Mouse (Mus musculus) heart, postnatal 14 days (tissue): ENCODE measurements around the gene Gm45140. TPM values are rescaled to one million over a fixed set of nuclear protein-coding genes. Genes with fewer than 3 reads are reported as not detected.
A peak's percentile ranks its signal among the peaks of the same experiment; 100 is the strongest.

Source experiments
- DNase-seq, 2 experiments: peaks; one replicate each; pipeline ENCODE4 v3.0.0; 2021 to 2022
- intact Hi-C: fragments of 180-260 bp; cut with DNase I; formaldehyde crosslinking; loops from one replicate; pipeline ENCODE4 v1.15.1; 2025
- total RNA-seq, 2 experiments: library from RNA; stranded (reverse); gene quantifications; 2 replicates each; pipeline ENCODE4 v1.2.3; 2021

The Gm45140 gene
- total RNA-seq, 2 experiments from 2014 or later = 0.55 to 1.5 TPM

GRCm38 (mm10) chr6:87748078-87748477 lies 87.5 kb downstream of the Gm45140 start:
- DNase-seq = no peak
- intact Hi-C loops = no loop called here

GRCm38 (mm10) chr6:87746849-87747248 lies 88.7 kb downstream of the Gm45140 start:
- peak; percentile 70 to 76 for DNase-seq

GRCm38 (mm10) chr6:87746059-87746458 lies 89.5 kb downstream of the Gm45140 start:
- DNase-seq = peak in 1 of 2 experiments; percentile 53
- intact Hi-C loops = no loop called here

More at GRCm38 (mm10) chr6:87746849-87747248, 88.7 kb downstream of the Gm45140 start:
- intact Hi-C loops = no loop called here

GRCm38 (mm10) chr6:87745301-87745700 lies 90.3 kb downstream of the Gm45140 start:
- no peak for DNase-seq
- intact Hi-C loops = no loop called here

- no peak for DNase-seq
- intact Hi-C loops = no loop called here
These were observed 91.0 kb downstream of the Gm45140 start for GRCm38 (mm10) chr6:87744632-87745031.

GRCm38 (mm10) chr6:87743281-87743680 lies 92.3 kb downstream of the Gm45140 start:
- intact Hi-C loops = no loop called here
- peak in 1 of 2 experiments; percentile 21 for DNase-seq

GRCm38 (mm10) chr6:87742804-87743203 lies 92.8 kb downstream of the Gm45140 start:
- no peak for DNase-seq

GRCm38 (mm10) chr6:87741978-87742377 lies 93.6 kb downstream of the Gm45140 start:
- intact Hi-C loops = no loop called here
- no peak for DNase-seq

More at GRCm38 (mm10) chr6:87742804-87743203, 92.8 kb downstream of the Gm45140 start:
- intact Hi-C loops = no loop called here

GRCm38 (mm10) chr6:87740496-87740895 lies 95.1 kb downstream of the Gm45140 start:
- DNase-seq = no peak
- intact Hi-C loops = no loop called here

GRCm38 (mm10) chr6:87739898-87740297 lies 95.7 kb downstream of the Gm45140 start:
- DNase-seq = no peak
- intact Hi-C loops = no loop called here

Other genes starting within 250 kb of the Gm45140 start
- under 1 TPM; 0.50 to 0.63 TPM for gene Prokr1, start 245.1 kb downstream of the Gm45140 start, total RNA-seq
- 1 to 10 TPM; 2.4 to 2.6 TPM for gene Aplf, start 163.6 kb downstream of the Gm45140 start, total RNA-seq
- gene Efcc1, start 104.9 kb downstream of the Gm45140 start, total RNA-seq = 1 to 10 TPM; 3.1 to 3.2 TPM
- gene Gp9, start 57.7 kb downstream of the Gm45140 start, total RNA-seq = 1 to 10 TPM in 1 of 2 experiments, under 1 TPM in 1; 0.33 to 1.0 TPM
- gene Rab43, start 23.6 kb downstream of the Gm45140 start, total RNA-seq = 10 to 100 TPM; 16.7 to 17.4 TPM
- 10 to 100 TPM; 17.8 TPM for gene Isy1, start 3.0 kb upstream of the Gm45140 start, total RNA-seq
- 100 to 1,000 TPM; 279 to 283 TPM for gene Cnbp, start 15.3 kb upstream of the Gm45140 start, total RNA-seq
- 10 to 100 TPM; 50.4 to 55.7 TPM for gene Copg1, start 52.0 kb upstream of the Gm45140 start, total RNA-seq
- 10 to 100 TPM; 12.0 to 12.2 TPM for gene Hmces, start 78.1 kb upstream of the Gm45140 start, total RNA-seq
- 1 to 10 TPM; 6.5 to 7.1 TPM for gene H1fx, start 145.8 kb upstream of the Gm45140 start, total RNA-seq
- gene Rab7, start 209.5 kb upstream of the Gm45140 start, total RNA-seq = 100 to 1,000 TPM; 265 to 272 TPM
- gene Rpn1, start 248.7 kb upstream of the Gm45140 start, total RNA-seq = 100 to 1,000 TPM in 1 of 2 experiments, 10 to 100 TPM in 1; 99.5 to 107 TPM